Mouse (Mus musculus): ENCODE results near the gene Tmem252.

Gene Tmem252

GRCm38 (mm10) chr19:24677242-24677984 is 3.6 kb downstream of the Tmem252 start:
- peak; percentile 79 for DNase-seq (ENCODE audit: low read depth, low spot score)

GRCm38 (mm10) chr19:24683016-24683720 is 9.4 kb downstream of the Tmem252 start:
- no peak for DNase-seq (ENCODE audit: low read depth, low spot score)

DNA sequence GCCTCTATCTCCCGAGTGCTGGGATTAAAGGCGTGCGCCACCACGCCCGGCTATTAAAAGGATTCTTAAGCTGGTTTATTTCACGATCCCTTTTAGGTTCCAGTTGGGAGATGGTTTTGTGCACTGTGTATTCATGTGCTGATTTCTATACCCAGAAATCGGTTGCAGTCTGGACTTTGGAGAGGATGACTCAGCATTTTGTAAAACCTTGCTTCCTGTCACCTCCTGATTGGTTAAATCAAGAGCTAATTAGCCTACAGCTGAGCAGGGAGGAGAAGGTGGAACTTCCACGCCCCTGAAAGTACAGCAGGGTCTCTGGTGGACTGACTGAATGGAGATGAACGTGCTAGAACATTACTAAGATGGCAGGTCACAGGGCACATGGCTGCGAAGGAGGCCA is 12.6 kb downstream of the Tmem252 start:
- DNase-seq (ENCODE audit: low read depth, low spot score) = no peak

- no peak for DNase-seq (ENCODE audit: low read depth, low spot score)
Observed at GRCm38 (mm10) chr19:24688327-24688726, 14.5 kb downstream of the Tmem252 start.

- DNase-seq (ENCODE audit: low read depth, low spot score) = no peak
Observed at GRCm38 (mm10) chr19:24689531-24689930, 15.7 kb downstream of the Tmem252 start.

GRCm38 (mm10) chr19:24692691-24693090 is 18.9 kb downstream of the Tmem252 start:
- DNase-seq (ENCODE audit: low read depth, low spot score) = no peak

DNA sequence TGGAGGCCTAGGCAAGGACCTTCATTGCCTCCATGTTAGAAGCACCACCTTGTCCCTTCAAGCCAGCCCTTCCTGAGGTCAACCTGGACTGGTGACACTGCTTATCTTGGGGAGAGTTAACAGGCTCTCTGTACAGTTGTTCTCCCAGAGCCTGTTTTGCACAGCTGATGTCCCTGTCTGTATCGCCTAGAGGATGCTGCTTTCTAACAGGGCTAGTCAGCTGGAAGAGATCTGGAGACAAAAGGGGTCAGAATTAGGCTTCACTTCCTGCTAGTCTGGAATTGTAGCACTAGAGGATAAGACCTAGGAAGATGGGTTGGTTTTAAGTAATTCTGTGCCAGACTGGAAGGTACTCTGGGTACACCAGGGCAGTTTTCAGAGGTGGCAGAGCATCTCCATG is 24.1 kb downstream of the Tmem252 start:
- DNase-seq (ENCODE audit: low read depth, low spot score) = no peak

DNA sequence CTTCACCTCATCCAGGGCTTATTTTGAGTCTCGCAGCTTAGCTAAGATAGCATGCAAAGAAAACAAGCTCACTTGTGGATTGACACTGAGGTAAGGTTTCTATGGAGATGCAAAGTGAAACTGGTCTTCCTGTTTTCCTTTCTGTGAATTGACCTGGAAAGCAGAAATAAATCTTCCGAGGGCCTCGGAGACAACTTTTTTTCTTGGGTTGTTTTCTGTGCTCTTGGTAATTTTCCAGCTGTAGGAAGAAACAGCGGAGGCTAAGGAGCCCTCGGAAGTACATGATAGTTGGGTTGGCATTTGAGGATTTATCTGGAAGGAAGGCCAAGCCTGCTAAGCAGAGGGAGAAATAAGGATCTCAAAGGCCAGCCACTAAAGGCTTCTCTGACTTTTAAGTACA is 24.8 kb downstream of the Tmem252 start:
- DNase-seq (ENCODE audit: low read depth, low spot score) = peak; percentile 44

DNA sequence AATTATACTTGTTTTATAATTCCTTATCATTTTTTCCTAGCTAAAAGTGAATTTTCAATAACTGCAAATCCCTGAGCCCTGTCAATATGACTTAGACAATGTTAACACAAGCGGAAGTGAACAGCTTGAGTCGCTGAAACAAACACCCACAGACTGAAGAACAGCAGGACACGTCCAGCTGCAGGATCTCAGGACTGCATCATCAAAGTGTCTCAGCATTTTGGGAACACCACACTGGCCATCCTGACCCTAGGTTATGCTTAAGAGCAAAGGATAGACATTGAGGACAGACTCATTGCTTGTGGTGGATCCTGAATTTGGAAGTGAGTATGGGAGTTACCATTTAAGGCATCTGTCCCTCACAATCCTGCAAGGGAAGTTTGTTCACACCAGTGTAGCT is 25.4 kb downstream of the Tmem252 start:
- peak; percentile 12 for DNase-seq (ENCODE audit: low read depth, low spot score)

DNA sequence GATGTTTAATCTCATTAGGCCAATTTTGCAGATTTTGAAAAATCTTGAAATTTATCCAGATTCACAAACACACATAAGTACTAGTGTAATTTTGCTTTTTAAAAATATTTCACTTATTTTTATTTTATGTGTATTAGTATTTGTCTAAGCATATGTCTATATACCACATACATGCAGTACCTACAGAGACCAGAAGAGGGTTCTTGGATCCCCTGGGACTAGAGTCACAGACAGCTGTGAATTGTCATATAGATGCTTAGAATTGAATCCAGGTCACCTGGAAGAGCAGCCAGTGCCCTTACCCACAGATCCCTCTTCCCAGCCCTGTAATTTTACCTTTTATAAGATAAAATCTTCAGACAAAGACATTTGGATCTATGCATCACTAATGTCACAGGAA is 26.1 kb downstream of the Tmem252 start:
- no peak for DNase-seq (ENCODE audit: low read depth, low spot score)

GRCm38 (mm10) chr19:24700664-24701063 is 26.9 kb downstream of the Tmem252 start:
- no peak for DNase-seq (ENCODE audit: low read depth, low spot score)

DNA sequence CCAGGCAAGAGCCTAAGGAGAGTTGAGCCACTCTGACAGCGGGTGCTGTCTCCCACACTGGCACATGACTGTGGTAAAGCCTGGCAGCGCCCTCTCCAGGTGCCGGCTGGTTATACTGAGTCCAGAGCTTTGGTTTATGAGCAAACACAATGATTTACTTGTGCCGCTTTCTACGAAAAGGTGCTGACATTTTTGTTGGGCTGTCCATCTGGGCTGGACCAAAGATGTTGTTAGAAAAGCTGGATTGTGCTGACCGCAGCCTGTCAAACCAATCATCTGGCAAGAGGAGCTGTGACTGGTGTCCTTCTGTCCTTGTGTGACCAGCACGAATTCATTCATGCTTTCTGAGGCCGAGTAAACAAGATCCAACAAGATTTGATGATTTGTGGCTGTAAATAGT is 27.9 kb downstream of the Tmem252 start:
- DNase-seq (ENCODE audit: low read depth, low spot score) = no peak

GRCm38 (mm10) chr19:24703168-24703567 is 29.4 kb downstream of the Tmem252 start:
- peak; percentile 25 for DNase-seq (ENCODE audit: low read depth, low spot score)

DNA sequence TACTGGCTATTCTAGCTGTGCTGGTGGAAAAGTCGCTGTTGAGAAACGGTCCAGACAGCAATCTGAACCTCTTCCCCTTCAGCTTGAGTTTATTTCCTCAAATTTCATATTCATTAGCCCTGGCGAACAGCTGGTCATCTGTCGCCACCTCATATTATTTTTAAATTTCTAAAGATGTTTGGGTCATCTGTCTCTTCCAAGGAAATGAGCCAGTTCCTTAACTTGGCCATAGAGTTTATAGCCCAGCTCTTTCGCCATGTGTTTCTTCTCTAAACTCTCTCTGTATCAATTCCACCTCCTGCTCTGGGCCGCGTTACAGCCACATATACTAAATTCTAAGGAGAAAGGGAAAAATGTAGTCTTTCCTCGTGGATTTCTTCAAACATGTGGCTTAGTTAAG is 29.9 kb downstream of the Tmem252 start:
- DNase-seq (ENCODE audit: low read depth, low spot score) = no peak

DNA sequence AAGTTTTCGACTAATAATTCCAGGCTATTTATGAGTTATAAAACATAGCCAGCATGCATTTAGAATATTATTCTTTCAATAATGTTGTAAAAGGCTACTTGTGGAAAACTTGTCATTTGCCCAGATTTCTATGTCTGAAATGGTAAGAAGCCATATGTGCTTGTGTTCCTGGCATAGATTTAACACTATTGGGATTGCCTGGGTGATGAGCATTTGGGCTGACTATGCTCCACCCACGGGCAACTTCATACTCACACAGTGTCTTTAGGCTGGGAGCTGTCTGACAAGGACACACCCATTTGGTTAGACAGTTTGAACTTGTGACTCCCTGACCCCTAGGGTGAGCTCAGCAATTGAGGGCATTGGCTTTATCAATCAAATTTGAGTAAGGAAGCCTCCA is 30.5 kb downstream of the Tmem252 start:
- peak; percentile 59 for DNase-seq (ENCODE audit: low read depth, low spot score)

GRCm38 (mm10) chr19:24705395-24705794 is 31.6 kb downstream of the Tmem252 start:
- DNase-seq (ENCODE audit: low read depth, low spot score) = peak; percentile 37

- peak; percentile 41 for DNase-seq (ENCODE audit: low read depth, low spot score)
Observed at GRCm38 (mm10) chr19:24707071-24707906, 33.5 kb downstream of the Tmem252 start.

- no peak for DNase-seq (ENCODE audit: low read depth, low spot score)
Observed at GRCm38 (mm10) chr19:24708032-24708431, 34.2 kb downstream of the Tmem252 start.

DNA sequence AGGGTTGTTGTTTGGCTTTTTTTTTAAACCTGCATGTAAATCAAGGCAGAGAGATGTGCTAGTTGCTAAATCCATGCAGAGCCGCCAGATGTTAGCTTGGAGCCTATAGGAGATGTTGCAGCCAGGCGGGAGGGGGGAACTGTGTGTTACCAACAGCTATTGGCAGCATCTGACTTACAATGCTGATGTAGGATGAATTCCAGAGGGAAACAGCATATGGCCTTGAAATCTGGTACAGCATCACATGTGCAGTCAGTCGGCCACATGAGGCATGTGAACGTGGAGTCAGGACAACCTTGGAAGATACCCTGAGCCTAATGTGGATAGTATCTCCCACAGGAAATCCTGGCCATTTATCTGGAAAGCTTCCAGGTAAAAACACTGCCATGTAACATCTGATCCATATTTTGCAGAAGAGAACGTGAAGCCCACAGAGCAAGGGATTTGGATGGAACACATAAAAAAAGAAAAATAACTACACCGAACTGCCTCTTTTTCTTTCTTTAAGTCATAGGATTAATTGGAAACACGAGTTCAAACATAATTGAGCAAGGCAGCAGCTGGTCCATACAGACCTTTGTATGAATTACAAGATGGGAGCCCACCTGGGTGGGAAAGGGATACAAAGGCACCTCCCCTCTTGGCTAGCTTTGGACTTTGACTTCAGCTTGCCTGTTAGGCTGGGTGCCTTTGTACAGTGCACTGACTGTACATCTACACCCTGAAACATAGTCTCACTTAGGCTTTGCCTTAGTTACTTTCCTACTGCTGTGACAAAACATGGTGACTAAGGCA is 42.7 kb downstream of the Tmem252 start:
- peak; percentile 79 for DNase-seq (ENCODE audit: low read depth, low spot score)

GRCm38 (mm10) chr19:24718021-24718420 is 44.2 kb downstream of the Tmem252 start:
- DNase-seq (ENCODE audit: low read depth, low spot score) = no peak

DNA sequence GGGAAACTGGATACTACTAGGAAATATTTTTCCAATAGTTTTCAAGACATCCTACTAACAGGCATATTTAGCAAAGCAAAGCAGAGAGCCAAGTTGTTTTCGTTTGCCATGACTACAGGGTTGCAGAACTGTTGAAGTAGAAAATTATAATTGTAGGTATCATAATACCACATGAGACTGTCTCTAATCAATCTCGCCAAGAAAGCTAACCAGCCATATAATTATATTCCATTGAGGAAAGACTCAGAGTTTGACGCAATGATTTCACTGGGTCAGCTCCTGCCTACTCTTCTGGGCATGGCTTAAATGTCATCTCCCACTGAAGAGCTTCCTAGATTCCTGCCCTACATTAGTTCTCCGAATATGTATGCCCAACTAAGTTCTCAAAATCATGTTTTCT is 45.7 kb downstream of the Tmem252 start:
- peak; percentile 12 for DNase-seq (ENCODE audit: low read depth, low spot score)
